In the genomic region with DNA sequence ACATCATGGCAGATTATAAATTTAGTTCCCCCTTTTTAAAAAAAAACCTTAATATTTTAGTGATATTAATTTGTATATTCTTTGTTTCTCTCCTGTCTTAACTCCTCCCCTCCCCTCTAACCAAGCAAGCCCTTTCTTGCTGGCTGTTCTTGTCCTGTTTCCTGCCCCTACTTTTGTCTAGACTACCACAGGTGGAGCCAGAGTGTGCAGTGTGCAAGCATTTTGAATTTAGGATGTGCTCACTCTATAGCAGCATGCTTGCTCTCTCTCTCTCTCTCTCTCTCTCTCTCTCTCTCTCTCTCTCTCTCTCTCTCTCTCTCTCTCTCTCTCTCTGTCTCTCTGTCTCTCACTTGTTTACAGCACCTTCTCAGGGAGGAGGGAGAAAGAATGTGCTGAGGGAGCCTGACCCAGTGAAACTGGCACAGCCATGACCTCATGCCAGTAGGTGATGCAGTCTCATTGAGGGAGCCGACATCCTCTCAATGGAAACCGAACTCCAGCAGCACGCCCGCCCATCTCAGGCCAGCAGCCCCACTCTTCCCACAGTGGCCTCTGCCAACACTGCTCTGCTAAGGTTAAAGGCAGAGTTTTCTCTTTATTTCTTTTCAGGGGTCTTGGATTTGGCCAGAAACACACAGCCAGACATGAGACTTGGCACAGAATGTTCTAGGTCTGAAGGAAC, we compare ENCODE assay signal across 12 mouse cellular contexts. TPM values are rescaled to one million over a fixed set of nuclear protein-coding genes. Genes with fewer than 3 reads are reported as not detected.
A peak's percentile ranks its signal among the peaks of the same experiment; 100 is the strongest.
DNase-seq lines count a peak whose midpoint lies in the region; ATAC-seq and TF ChIP-seq lines count a peak whose summit lies in the region.
"Had no signal": no experiment of that assay in that cellular context is flagged by ENCODE, and none has a peak within 500 bp of the region (broad histone marks: within the 10 kb centered on the region; RNA-seq: fewer than 3 reads in every experiment).

No protein-coding gene starts in this region.

- H3K36me3 ChIP-seq in hindbrain, embryonic 11.5 days (ENCODE audit: control insufficient read depth, insufficient read depth, low read length): no peaks in the 10 kb centered on the region
- 0 out of 2 replicates have a peak, but pooled peaks cover 3% of the 10 kb centered on the region for H3K36me3 ChIP-seq in neural tube, embryonic 12.5 days
- H3K36me3 ChIP-seq: stomach, embryonic 15.5 days had no signal

- 31% methylated on average over 4 of the region's 4 CpGs for WGBS in hindbrain, embryonic 11.5 days
- 23% methylated on average over 4 of the region's 4 CpGs for WGBS in neural tube, embryonic 12.5 days

- no peak for DNase-seq in layer of hippocampus, adult 2 months (ENCODE audit: low spot score in 2 of 2)
- no peak for DNase-seq in layer of hippocampus, adult 11-12 months (ENCODE audit: low spot score)
- DNase-seq in cerebellum, adult 9-10 months: peak; percentile 67
- DNase-seq in hindbrain, embryonic 11.5 days (ENCODE audit: low spot score): no peak
- DNase-seq in gastrocnemius, postnatal 10 days: no peak
- DNase-seq in T-cell, adult 2 months (ENCODE audit: low spot score): no peak
- DNase-seq in ovary, adult 18-20 months (ENCODE audit: low spot score): no peak
- DNase-seq: B cell, adult 2 months; heart, adult 11 months; kidney, adult 11 months had no signal

- H3K4me2 ChIP-seq in hindbrain, embryonic 11.5 days (replicated peaks; ENCODE audit: low read depth, low read length): peak overlapping the region; percentile 52
- H3K4me2 ChIP-seq in neural tube, embryonic 12.5 days (replicated peaks): peak overlapping the region; percentile 68
- H3K4me2 ChIP-seq: stomach, embryonic 15.5 days had no signal

- no peak for ATAC-seq in hindbrain, embryonic 11.5 days (ENCODE audit: low FRiP score)
- ATAC-seq in neural tube, embryonic 12.5 days (ENCODE audit: low FRiP score, low read depth): no peak

- peak; percentile 31 for TF ChIP-seq CTCF in layer of hippocampus, adult 2 months (conservative IDR thresholded peaks at IDR 0.05)

- H3K9ac ChIP-seq in hindbrain, embryonic 11.5 days (ENCODE audit: low read depth, low read length): no peak overlapping the region
- H3K9ac ChIP-seq in neural tube, embryonic 12.5 days: peak overlapping the region; percentile 40; the same call in 1 of the 2 replicates
- H3K9ac ChIP-seq: stomach, embryonic 15.5 days had no signal

- H3K27ac ChIP-seq in layer of hippocampus, adult 2 months: peak overlapping the region; percentile 86
- H3K27ac ChIP-seq in hindbrain, embryonic 11.5 days (ENCODE audit: low read depth, low read length): no peak overlapping the region
- no peak overlapping the region for H3K27ac ChIP-seq in neural tube, embryonic 12.5 days
- H3K27ac ChIP-seq: stomach, embryonic 15.5 days had no signal

- no peaks in the 10 kb centered on the region for H3K4me1 ChIP-seq in hindbrain, embryonic 11.5 days (replicated peaks; ENCODE audit: control insufficient read depth, insufficient read depth, low read length)
- peaks cover 12% of the 10 kb centered on the region; the same call in 1 of the 2 replicates for H3K4me1 ChIP-seq in neural tube, embryonic 12.5 days
- H3K4me1 ChIP-seq: stomach, embryonic 15.5 days had no signal

- H3K9me3 ChIP-seq in hindbrain, embryonic 11.5 days (ENCODE audit: control insufficient read depth, low read length): no peaks in the 10 kb centered on the region
- H3K9me3 ChIP-seq in neural tube, embryonic 12.5 days: no peaks in the 10 kb centered on the region
- H3K9me3 ChIP-seq: stomach, embryonic 15.5 days had no signal

- peak overlapping the region; percentile 94 for H3K4me3 ChIP-seq in layer of hippocampus, adult 2 months
- H3K4me3 ChIP-seq in hindbrain, embryonic 11.5 days (ENCODE audit: low read depth, low read length): peak overlapping the region; percentile 14; the same call in 1 of the 2 replicates
- peak overlapping the region; percentile 25 for H3K4me3 ChIP-seq in neural tube, embryonic 12.5 days
- H3K4me3 ChIP-seq: stomach, embryonic 15.5 days had no signal

- H3K27me3 ChIP-seq in hindbrain, embryonic 11.5 days (ENCODE audit: control insufficient read depth, insufficient read depth, low read length): no peaks in the 10 kb centered on the region
- no peaks in the 10 kb centered on the region for H3K27me3 ChIP-seq in neural tube, embryonic 12.5 days (replicated peaks)
- H3K27me3 ChIP-seq: stomach, embryonic 15.5 days had no signal

RNA-seq across cellular contexts. Expression of gene Map2, which starts 2.6 kb away (rescaled TPM):
- 1,000 to 10,000 TPM; 1,082 to 1,114 TPM for total RNA-seq in layer of hippocampus, adult 2 months (2021)
- polyA plus RNA-seq in hindbrain, embryonic 11.5 days (2014; fragmentation: Nextera tagmentation; extraction: Ambion mirVana): 198 and 228 TPM in 2 replicates
- polyA plus RNA-seq in neural tube, embryonic 12.5 days (2016; fragmentation: Nextera tagmentation; extraction: Ambion mirVana): 348 and 355 TPM in 2 replicates
- total RNA-seq in gastrocnemius, postnatal 10 days (2021): 10 to 100 TPM in 1 of 2 experiments, 1 to 10 TPM in 1; 7.5 to 12.3 TPM

Comparison
In these comparisons a context has a peak if more than half of its experiments do, and no peak if none do; other contexts are left out.
1. H3K4me3 ChIP-seq: peak in every context shown above with its lines; median percentile 94 in layer of hippocampus, adult 2 months; 25 in neural tube, embryonic 12.5 days; 14 in hindbrain, embryonic 11.5 days.
2. RNA of gene Map2, which starts 2.6 kb away (total RNA-seq): 1,082 to 1,114 TPM in layer of hippocampus, adult 2 months; 7.5 to 12.3 TPM in gastrocnemius, postnatal 10 days; every median in the first group is over 10 times any median in the second.